Mouse (Mus musculus) urinary bladder, postnatal 14 days (tissue): Measurements from ENCODE around the gene D230025D16Rik.
"Not testable (repeated sequence)": the region's sequence is repeated elsewhere in the genome, so short reads cannot be mapped to it uniquely, and the experiment has no call there.

Experiments used
- DNase-seq: peaks from one replicate; pipeline ENCODE4 v3.0.0; 2021; ENCODE audit warnings: low spot score

The D230025D16Rik gene

DNA sequence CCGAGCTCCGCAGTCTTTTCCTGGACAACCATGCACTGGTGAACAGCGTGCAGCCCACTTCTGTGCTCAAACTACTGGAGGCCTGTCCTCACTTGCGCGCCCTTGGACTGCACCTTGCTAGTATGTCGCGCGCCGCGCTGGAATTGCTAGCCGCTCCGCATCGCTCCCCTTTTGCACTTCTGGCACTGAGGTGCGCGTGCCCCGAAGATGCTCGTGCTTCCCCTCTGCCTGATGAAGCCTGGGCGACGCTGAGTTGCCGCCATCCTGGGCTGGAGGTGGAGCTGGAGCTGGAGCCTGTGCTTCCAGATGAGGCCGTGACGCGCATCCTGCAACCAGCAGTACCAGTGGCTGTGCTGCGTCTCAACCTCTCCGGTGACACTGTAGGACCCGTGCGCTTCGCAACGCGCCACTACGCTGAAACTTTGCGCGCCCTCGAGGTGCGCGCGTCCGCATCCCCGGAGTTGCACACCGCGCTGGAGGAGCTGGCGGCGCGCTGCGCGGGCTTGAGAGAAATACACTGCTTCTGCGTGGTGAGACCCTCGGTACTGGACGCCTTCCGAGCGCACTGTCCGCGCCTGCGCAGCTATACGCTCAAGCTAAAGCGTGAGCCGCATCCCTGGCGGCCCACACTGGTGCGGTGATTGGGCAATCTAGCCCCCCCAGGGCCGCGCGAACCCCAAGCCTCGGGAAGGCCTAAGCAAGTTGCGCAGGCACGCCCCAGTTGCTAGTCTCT is 43.6 kb downstream of the D230025D16Rik start:
- DNase-seq = no peak

DNA sequence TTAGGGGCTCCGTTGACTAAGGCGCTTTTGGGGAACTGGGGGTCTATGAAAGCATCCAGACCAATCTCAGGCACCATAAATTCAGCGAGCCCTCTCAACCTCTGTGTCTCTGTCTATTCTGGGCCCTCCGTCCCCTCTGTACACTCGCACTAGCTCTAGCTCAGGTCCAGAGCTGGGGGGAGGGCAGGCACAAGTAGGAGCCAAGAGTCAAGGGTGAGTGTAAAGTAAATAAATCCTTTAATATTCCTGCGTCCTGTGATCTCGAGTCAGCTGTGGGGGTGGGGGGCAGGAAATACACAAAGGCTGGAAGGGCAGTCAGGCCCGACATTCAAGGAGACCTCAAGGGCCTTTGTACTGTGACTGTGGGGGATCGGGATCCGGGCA is 44.1 kb downstream of the D230025D16Rik start:
- no peak for DNase-seq

DNA sequence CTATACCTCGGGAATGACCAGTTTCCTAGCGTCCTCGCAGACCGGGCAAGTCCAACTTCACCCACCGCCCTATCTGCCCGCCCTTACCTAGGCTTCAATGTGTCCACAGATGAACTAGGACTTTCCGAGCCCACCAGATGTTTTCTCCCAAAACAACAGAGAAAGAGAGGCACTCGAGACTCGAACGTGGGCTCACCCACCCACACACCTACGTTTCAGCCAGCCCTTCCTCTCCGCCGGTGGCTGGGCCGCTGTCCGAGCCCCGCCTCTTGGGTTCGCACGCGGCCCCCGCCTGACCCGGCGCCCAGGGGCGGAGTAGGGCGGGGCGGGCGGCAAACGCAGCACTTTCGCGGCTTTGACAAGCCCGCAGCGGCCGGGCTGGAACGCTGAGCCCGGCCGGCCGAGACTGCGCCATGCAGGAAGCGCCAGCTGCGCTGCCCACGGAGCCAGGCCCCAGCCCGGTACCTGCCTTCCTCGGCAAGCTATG is 44.6 kb downstream of the D230025D16Rik start, which contains the start of gene Hsf4:
Gene Hsf4, plus strand, starts transcription at position 341 of the 487 bp plus-strand sequence.
- peak; percentile 76 for DNase-seq

DNA sequence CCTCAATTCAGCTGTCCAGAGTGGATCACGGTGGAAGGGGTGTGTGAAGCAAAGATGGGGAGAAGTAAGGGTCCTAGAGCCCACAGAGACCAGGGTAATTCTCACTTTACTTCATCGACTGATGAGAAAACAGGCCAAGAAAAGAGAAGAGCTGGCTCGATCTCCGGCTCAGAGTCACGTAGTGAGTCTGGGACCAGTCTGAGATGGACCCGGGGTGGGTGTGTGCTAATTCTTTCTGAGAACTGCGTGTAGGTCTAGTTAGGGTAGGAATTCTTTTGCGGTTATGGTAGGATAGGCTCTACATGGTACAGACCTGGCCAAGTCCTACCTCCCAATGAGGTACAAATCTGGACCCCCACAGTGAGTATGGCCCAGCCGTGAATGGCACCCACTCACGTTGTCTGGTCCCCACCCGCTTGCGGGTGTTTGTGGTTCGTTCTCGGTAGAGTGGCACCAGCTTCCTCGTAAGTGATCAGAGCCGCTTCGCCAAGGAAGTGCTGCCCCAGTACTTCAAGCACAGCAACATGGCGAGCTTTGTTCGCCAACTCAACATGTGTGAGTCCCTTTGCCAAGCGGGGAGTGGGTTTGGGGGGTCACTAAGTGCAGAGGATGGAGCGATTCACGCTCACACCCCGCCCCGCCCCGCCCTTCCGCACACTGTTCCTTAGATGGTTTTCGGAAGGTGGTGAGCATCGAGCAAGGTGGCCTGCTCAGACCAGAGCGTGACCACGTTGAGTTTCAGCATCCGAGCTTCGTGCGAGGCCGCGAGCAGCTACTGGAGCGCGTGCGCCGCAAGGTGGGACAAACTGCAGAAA is 45.4 kb downstream of the D230025D16Rik start:
- DNase-seq = no peak

DNA sequence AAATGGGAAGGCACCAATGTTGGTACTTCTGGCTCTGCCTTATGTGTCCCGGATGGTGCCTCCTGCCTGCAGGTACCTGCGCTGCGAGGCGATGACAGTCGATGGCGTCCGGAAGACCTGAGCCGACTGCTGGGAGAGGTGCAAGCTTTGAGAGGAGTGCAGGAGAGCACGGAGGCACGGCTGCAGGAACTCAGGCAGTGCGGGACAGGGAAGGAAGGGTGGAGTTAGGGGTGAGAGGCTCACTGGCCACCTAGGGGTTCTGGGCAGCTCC is 45.9 kb downstream of the D230025D16Rik start:
- DNase-seq = no peak

DNA sequence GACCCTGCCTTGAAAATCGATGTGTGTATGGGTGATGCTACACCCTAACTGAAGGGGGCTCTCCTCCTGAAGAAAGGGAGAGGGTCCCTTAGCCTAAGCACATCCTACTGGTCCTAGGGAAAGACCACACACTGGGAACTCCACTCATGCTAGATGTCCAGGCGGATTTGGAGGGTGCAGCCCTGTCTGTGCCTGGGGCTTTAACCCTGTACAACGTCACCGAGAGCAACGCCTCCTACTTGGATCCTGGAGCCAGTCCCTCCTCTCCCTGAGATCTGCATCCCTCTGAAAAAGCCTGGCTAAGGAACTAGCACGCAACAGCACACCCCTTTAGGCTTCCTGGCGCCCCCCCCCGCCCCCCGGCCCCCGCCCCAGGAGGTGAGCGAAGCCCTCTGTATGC is 50.4 kb downstream of the D230025D16Rik start:
- DNase-seq = no peak

DNA sequence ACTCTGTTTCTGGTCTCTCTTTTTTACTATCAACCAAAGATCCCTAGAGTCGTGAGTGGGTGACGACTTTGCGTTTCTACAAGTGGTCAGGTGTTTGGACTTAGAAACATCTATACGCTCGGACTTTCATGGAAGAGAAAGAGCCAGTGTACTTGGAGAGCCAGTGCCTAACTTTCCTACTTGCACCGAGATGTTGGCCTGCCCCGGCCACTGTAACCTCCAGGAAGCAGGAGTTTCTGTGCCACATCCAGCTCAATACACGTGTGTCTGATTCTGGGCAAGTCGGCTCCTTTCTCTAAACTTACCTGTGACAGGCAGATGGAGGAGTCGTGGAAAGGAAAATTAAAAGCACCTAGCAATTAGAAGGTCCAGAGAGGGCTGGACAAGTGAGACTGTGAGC is 50.9 kb downstream of the D230025D16Rik start, which contains the start of gene Nol3:
Gene Nol3, plus strand, starts transcription at position 301 of the 400 bp plus-strand sequence.
- DNase-seq = no peak

DNA sequence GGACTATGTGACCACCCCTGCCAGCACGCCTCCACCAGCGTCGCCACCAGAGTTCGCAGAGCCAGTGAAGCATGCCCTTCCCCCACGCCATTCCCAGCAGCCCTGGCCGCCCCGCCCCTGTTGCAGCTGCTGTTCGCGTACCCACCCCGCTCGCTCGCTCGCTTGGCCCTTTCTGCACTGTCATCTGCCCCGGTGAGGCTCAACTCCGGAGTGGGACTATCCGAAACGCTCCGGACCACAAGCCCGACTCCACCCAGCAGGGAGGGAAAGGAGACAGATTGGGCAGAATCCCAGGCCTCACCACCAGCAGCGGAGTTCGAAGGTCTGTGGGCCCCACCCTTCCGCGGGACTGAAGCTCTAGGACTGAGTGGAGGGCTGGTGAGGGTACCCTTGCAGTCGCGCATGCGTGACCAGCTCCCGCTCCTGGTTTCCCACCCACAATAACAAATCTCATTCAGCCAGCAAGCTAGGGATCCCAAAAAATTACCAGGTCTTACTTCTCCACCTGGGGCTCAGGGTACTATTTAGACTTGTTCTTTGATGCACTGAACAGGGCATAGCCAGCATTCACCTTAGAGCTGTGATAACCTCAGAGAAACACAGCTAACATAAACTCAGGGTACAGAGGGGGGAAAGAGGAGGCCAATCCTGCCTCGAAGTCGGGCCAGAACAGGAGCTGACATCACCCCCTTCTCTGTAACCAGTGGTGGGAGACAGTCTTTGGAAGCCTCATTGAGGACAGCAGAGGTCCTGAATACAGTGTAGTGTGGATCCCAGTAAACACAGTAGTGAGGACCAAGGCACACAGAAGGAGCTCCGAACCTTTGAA is 51.6 kb downstream of the D230025D16Rik start:
- peak; percentile 58 for DNase-seq

DNA sequence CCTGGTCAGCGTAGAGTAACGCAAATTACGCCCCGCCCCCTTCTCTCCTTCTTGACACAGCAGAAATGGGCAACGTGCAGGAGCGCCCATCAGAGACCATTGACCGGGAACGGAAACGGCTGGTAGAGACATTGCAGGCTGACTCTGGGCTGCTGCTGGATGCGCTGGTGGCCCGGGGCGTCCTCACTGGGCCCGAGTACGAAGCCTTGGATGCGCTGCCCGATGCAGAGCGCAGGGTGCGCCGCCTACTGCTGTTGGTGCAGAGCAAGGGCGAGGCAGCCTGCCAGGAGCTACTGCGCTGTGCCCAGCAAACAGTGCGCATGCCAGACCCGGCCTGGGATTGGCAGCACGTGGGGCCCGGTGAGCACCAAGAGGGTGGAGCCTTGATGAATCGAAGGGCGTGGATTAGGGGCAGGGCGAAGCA is 54.0 kb downstream of the D230025D16Rik start:
- DNase-seq = peak; percentile 81

DNA sequence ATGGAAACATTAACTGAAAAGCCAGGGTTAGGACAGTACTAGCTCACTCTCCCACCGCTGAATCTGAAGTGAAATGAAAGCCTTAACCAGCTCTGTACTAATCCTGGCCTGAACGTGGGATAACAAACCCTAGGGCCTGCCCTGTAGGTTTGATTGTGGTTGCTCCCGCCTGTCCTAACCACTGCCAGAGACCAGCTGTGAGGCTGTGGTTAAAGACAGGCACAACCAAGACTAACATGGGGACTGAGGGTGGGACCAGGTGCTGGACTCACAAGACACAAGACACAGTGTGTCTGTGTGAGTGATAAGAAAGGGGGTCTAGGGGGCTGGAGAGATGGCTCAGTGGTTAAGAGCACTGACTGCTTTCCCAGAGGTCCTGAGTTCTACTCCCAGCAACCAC is 55.6 kb downstream of the D230025D16Rik start:
- no peak for DNase-seq

DNA sequence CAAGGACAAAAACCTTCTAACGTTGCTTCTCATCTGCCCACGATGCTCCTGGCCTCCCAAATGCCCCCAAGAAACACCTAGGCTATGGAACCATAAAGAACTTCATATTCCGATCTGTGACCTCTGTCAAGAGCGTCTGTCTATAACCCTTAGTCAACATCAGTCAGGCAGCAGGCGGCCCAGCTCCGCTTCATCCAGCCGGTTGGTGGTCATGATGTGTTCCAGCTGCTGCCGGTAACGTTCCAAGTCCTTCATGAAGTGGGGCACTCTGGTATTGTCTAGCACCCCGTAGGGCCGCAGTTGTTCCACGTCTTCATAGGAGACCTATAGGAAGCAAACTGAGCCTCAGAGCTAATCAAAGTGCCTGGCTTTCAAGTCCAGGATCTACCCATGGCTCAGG is 56.9 kb downstream of the D230025D16Rik start:
- no peak for DNase-seq

DNA sequence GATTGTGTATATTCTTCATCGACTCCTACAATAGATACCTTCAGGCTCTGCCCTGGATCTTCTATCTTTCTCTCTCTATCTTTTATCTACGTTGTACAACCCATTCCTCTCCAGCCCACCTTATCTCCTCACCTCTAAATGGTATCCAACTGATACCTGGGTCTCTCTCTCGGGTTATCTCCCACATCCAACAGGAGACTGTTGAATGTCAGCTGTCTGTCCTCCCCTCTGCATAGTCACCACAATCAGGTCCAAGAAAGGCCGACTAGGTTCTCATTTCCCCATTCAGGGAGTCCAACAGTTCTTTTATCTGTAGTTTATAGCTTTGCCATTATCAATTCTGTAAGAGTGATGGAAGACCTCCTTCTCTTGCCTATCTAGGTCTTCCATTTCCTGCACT is 57.3 kb downstream of the D230025D16Rik start:
- DNase-seq = no peak

DNA sequence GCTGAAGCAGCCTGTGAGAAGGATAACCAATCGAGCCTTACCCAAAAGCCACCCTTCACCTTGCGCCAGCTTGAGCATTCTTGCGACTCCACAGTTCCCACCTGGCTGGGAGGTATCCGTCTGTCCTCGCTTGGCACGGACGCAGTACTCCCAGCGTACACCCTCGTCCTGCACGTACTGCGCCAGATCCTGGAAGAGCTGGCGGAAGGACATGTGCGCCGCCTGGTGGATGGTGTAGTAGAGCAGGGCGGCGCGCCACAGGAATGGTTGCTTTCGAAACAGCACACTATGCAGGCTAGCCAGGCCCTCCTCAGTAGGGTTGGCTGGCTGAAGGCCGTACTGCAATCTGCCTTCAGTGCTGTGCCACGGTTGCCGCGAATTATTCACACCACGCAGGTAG is 58.1 kb downstream of the D230025D16Rik start:
- DNase-seq = peak; percentile 58

DNA sequence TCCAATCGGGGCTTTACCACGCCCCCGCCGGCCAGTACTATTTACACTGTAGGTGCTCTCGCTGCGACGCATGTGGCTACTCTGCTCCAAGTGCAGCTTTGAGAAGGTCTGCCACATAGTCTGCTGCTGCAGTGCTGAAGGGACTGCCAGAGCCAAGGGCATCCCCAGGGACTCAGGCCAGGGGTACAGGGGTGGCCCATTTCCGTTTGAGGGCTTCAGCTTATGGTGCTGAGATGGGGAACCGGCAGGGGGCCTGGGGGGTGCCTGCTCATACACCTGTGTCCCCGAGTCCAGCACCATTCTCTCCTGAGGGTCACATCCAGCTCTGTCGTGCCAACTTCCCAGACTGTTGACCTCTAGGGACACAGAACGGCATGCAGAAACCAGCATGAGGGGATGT is 60.6 kb downstream of the D230025D16Rik start:
- no peak for DNase-seq

DNA sequence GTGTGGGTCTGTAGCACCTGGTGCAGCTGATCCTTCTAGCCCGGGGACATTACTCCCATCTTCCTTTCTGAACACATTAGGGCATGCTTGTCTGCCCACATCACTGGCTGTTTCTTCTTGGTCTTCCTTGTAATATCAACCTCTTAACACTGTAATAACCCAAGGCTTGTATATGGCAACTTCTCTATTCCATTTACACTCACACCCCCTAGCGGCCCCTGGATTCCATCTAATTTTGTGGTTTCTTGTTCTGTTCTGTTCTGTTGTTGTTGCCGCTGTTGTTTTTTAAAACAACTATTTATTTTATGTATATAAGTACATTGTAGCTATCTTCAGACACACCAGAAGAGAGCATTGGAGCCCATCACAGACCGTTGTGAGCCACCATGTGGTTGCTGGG is 62.0 kb downstream of the D230025D16Rik start:
- DNase-seq = no peak

DNA sequence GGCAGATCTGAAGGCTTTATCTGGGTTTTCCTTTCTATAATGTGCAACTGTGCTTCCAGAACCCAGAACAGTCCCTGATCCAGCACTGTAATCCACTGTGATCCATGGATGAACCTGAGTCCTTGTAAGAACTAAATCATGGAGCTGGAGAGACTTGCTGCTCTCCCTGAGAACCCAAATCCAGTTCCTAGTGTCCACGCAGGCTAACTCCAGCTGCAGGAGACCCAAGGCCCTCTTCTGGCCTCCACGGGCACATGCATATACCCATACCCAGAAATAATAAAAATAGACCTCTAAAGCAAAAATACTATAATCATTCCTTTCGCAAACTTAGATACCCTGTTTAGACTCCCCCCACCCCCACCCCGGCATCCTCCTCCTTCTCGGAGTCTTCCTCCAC is 63.3 kb downstream of the D230025D16Rik start:
- no peak for DNase-seq

DNA sequence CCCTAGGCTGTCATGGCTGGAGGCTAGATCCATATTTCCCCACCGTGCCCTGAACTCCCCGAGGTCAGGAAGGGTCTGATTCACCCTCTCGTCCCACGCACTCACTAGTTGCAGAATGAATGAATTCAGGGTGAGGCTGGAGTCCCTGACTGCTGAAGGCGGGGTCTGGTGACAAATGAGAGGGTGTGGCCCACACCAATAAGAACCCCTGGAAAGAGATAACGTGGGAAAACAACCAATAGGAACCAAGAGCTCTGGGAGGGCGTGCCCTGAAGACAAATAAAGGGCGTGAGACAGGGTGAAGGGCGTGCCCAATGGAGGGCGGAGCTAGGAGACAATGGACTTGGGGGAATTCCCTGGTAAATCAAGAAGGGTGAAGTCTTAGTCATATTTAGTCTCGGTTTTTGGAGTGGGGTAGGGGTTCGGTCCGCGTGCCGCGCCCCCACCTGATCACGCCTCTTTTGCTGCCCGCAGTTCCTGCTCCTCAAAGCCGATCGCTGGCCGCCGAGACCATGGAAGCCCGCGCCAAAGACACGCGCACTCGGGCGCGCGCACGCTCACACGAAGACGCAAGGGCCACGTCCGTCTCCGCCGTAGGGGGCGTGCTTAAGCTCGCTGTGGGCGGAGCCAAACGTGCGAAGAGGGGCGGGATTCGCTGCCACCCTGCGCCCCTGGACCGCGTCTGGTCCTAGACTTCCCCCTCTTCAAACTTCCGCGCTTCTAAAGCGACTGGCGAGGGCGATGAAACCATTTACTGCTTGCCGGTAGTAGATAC is 64.2 kb downstream of the D230025D16Rik start:
- peak; percentile 93 for DNase-seq

DNA sequence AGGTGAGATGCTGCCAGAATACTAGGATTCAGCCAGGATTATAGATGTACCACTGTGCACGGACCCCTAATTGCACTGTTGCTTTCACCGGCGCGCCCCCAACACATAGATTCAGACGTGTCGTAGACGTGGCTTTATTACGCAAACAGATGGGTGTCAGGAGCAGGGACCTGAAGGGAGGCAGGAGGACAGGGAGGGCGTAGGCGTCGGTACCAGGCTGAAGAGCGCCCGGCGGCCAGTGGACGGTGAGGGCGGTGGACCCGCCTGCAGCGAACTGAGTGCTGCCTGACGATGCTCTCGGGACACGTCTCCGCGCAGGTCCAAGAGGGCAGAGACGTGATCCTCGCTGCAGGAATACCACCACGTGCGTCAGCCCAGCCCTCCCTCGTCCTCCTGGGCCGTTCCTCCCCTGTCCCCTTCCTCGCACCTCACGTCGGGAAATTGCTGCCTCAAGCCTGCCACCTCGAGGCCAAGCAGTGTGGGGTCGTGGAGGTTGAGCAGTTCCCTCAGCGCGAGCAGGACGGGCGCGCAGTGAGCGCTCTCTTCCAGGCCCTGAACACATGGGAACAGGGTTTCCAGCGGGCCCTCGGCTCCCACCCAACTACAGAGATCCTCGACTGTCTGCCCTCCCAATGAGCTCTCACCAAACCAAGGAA is 65.0 kb downstream of the D230025D16Rik start, which contains the start of gene 4931428F04Rik:
Gene 4931428F04Rik, minus strand, starts transcription at position 60 of the 656 bp plus-strand sequence.
- DNase-seq = peak; percentile 41

DNA sequence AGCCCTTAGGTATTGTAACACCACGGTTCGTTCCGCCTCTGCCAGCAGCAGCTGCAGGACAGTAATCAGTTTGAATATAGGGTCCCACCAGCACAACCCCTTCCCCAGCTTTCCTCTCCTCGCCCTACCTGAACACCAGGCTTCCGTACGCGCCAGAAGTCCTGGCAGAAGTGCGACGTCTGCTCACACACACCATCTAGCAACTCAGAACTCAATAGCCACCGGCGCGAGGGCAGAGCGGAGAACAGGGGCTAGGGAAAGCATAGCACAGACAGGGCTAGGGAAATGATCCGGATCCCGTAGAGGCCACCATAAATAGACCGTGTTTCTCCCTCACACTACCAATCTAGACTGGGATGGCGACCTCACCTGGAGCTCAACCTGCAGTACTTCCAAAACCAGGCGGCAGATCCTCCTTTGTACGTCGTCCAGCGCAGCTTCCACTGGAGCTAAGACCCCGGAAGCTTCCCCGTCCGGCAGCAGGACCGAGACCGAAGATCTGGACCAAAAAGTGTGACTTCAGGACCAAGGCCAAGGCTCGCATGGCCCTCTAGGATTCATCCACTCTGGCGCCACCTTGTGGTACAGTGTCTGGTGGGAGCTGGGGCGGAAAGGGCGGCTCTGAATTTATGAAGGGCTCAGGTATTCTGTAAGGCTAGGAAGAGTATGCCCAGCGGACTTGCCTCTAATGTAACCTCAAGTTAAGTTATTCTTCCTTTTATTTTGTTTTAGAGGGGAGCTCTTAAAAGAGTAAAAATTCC is 65.8 kb downstream of the D230025D16Rik start:
- peak; percentile 95 for DNase-seq

DNA sequence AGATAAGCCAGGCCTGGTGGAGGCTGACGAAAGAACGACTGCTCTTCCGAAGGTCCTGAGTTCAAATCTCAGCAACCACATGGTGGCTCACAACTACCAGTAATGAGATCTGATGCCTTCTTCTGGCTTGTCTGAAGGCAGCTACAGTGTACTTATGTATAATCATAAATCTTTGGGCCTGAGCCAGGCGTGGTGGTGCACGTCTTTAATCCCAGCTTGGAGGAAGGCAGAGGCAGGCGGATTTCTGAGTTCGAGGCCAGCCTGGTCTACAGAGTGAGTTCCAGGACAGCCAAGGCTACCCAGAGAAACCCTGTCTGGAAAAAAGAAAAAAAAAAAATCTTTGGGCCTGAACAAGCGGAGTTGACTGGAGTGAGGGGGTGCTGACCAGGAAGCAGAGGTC is 66.4 kb downstream of the D230025D16Rik start:
- not testable (repeated sequence) for DNase-seq
